Mouse (Mus musculus) limb, embryonic 12.5 days (tissue): ENCODE measurements around the gene Itga1. TPM values are rescaled to one million over a fixed set of nuclear protein-coding genes. Genes with fewer than 3 reads are reported as not detected.

Source experiments
- ATAC-seq: fragments of 200-750 bp; cut with Nextera tagmentation; 2 replicates; pipeline ENCODE4 v1.8.0; 2017; ENCODE audit warnings: low read depth, moderate TSS enrichment; ENCODE audit not compliant: insufficient number of reproducible peaks, insufficient read depth, low FRiP score, low TSS enrichment
- H3K27ac ChIP-seq: fragments of 300-500 bp; sonication (generic); 2 replicates; pipeline ENCODE4 v1.5.1; 2016; ENCODE audit warnings: mild to moderate bottlenecking, moderate library complexity
- H3K27me3 ChIP-seq: fragments of 300-500 bp; sonication (generic); 2 replicates; pipeline ENCODE4 v1.6.1; 2016; ENCODE audit warnings: mild to moderate bottlenecking, moderate library complexity
- H3K36me3 ChIP-seq: fragments of 300-500 bp; sonication (generic); 2 replicates; pipeline ENCODE4 v1.6.1; 2016; ENCODE audit warnings: mild to moderate bottlenecking, moderate library complexity
- H3K4me1 ChIP-seq: fragments of 300-500 bp; sonication (generic); replicated peaks from 2 replicates; pipeline ENCODE4 v1.6.1; 2016
- H3K4me2 ChIP-seq: fragments of 300-500 bp; sonication (generic); 2 replicates; pipeline ENCODE4 v1.6.1; 2016; ENCODE audit warnings: mild to moderate bottlenecking, moderate library complexity
- H3K4me3 ChIP-seq: fragments of 300-500 bp; sonication (generic); replicated peaks from 2 replicates; pipeline ENCODE4 v1.5.1; 2016; ENCODE audit warnings: mild to moderate bottlenecking
- H3K9ac ChIP-seq: fragments of 300-500 bp; sonication (generic); replicated peaks from 2 replicates; pipeline ENCODE4 v1.6.1; 2016; ENCODE audit warnings: mild to moderate bottlenecking, moderate library complexity
- H3K9me3 ChIP-seq: fragments of 300-500 bp; sonication (generic); 2 replicates; pipeline ENCODE4 v1.6.1; 2016; ENCODE audit warnings: mild to moderate bottlenecking, moderate library complexity
- WGBS: fragments of 180-500 bp; shearing (Covaris S2); methylation state at CpG from one replicate; pipeline ENCODE4 v1.1.7; 2016; 5-methylcytosine and 5-hydroxymethylcytosine counted together
- polyA plus RNA-seq: library from polyadenylated mRNA; unstranded; fragments of >200 nt; fragmentation: Nextera tagmentation; extraction: Ambion mirVana; gene quantifications from 2 replicates; pipeline ENCODE4 v1.2.1, GENCODE M21; 2016

Itga1 gene
- polyA plus RNA-seq, 1 experiment from 2014 or later = 3.5 TPM

- 86% methylated on average over 3 of the region's 3 CpGs for WGBS
- no peak overlapping the region for H3K4me3 ChIP-seq
- H3K4me1 ChIP-seq = no peaks in the 10 kb centered on the region
- H3K27ac ChIP-seq = no peak overlapping the region
- H3K27me3 ChIP-seq = no peaks in the 10 kb centered on the region
- no peak overlapping the region for H3K9ac ChIP-seq
- no peak overlapping the region for H3K4me2 ChIP-seq
- H3K36me3 ChIP-seq = no peaks in the 10 kb centered on the region
- ATAC-seq = no peak
- no peaks in the 10 kb centered on the region for H3K9me3 ChIP-seq
Observed at GRCm38 (mm10) chr13:115079996-115080585, 21.7 kb downstream of the Itga1 start.

- Histone ChIP-seq H3K36me3 (no peaks in the 10 kb centered on the region), H3K4me3 (no peak overlapping the region), H3K27ac (no peak overlapping the region), H3K9me3 (no peaks in the 10 kb centered on the region), H3K4me1 (no peaks in the 10 kb centered on the region), H3K27me3 (no peaks in the 10 kb centered on the region), H3K4me2 (no peak overlapping the region), H3K9ac (no peak overlapping the region)
- no peak for ATAC-seq
- WGBS = 83% methylated on average over 6 of the region's 6 CpGs
Observed at GRCm38 (mm10) chr13:115078997-115079685, 22.6 kb downstream of the Itga1 start.

GRCm38 (mm10) chr13:115077346-115078134, 24.2 kb downstream of the Itga1 start:
- no peaks in the 10 kb centered on the region for H3K36me3 ChIP-seq
- no peak overlapping the region for H3K9ac ChIP-seq
- H3K4me2 ChIP-seq = no peak overlapping the region
- H3K27ac ChIP-seq = no peak overlapping the region
- ATAC-seq = no peak
- no peak overlapping the region for H3K4me3 ChIP-seq
- H3K27me3 ChIP-seq = no peaks in the 10 kb centered on the region
- no peaks in the 10 kb centered on the region for H3K4me1 ChIP-seq
- WGBS = 86% methylated on average over 9 of the region's 9 CpGs
- no peaks in the 10 kb centered on the region for H3K9me3 ChIP-seq

GRCm38 (mm10) chr13:115072386-115072785, 29.4 kb downstream of the Itga1 start:
- H3K36me3 ChIP-seq = no peaks in the 10 kb centered on the region
- no peak overlapping the region for H3K4me2 ChIP-seq
- no peaks in the 10 kb centered on the region for H3K27me3 ChIP-seq
- no peaks in the 10 kb centered on the region for H3K4me1 ChIP-seq
- ATAC-seq = no peak
- H3K9me3 ChIP-seq = no peaks in the 10 kb centered on the region
- WGBS = 90% methylated on average over 6 of the region's 6 CpGs
- H3K27ac ChIP-seq = no peak overlapping the region
- H3K4me3 ChIP-seq = no peak overlapping the region
- H3K9ac ChIP-seq = no peak overlapping the region

GRCm38 (mm10) chr13:115071431-115071830, 30.3 kb downstream of the Itga1 start:
- Histone ChIP-seq H3K4me2 (no peak overlapping the region), H3K27ac (no peak overlapping the region), H3K9ac (no peak overlapping the region), H3K4me1 (no peaks in the 10 kb centered on the region), H3K27me3 (no peaks in the 10 kb centered on the region), H3K4me3 (no peak overlapping the region), H3K36me3 (no peaks in the 10 kb centered on the region), H3K9me3 (no peaks in the 10 kb centered on the region)
- no peak for ATAC-seq
- WGBS = 87% methylated on average over 3 of the region's 3 CpGs

- no peak overlapping the region for H3K9ac ChIP-seq
- no peak overlapping the region for H3K4me2 ChIP-seq
- no peaks in the 10 kb centered on the region for H3K36me3 ChIP-seq
- no peaks in the 10 kb centered on the region for H3K4me1 ChIP-seq
- no peak overlapping the region for H3K4me3 ChIP-seq
- H3K9me3 ChIP-seq = no peaks in the 10 kb centered on the region
- 84% methylated on average over 1 of the region's 1 CpGs for WGBS
- ATAC-seq = no peak
- no peaks in the 10 kb centered on the region for H3K27me3 ChIP-seq
- no peak overlapping the region for H3K27ac ChIP-seq
Observed at GRCm38 (mm10) chr13:115067968-115068330, 33.8 kb downstream of the Itga1 start.

GRCm38 (mm10) chr13:115067324-115067967, 34.3 kb downstream of the Itga1 start:
- Histone ChIP-seq H3K27me3 (no peaks in the 10 kb centered on the region), H3K4me1 (no peaks in the 10 kb centered on the region), H3K36me3 (no peaks in the 10 kb centered on the region), H3K9me3 (no peaks in the 10 kb centered on the region), H3K9ac (no peak overlapping the region), H3K4me3 (no peak overlapping the region), H3K27ac (no peak overlapping the region), H3K4me2 (no peak overlapping the region)
- no peak for ATAC-seq
- 82% methylated on average over 4 of the region's 4 CpGs for WGBS

- no peak overlapping the region for H3K4me3 ChIP-seq
- H3K9ac ChIP-seq = no peak overlapping the region
- no peaks in the 10 kb centered on the region for H3K9me3 ChIP-seq
- no peak for ATAC-seq
- no peak overlapping the region for H3K27ac ChIP-seq
- H3K4me1 ChIP-seq = no peaks in the 10 kb centered on the region
- WGBS = 87% methylated on average over 5 of the region's 5 CpGs
- H3K4me2 ChIP-seq = no peak overlapping the region
- no peaks in the 10 kb centered on the region; the same call in 1 of the 2 replicates for H3K27me3 ChIP-seq
- no peaks in the 10 kb centered on the region for H3K36me3 ChIP-seq
Observed at GRCm38 (mm10) chr13:115057555-115057954, 44.2 kb downstream of the Itga1 start.

- Histone ChIP-seq H3K4me3 (no peak overlapping the region), H3K9ac (no peak overlapping the region), H3K36me3 (no peaks in the 10 kb centered on the region), H3K27ac (no peak overlapping the region), H3K4me1 (peaks cover 3% of the 10 kb centered on the region; the same call in 1 of the 2 replicates), H3K9me3 (no peaks in the 10 kb centered on the region), H3K27me3 (no peaks in the 10 kb centered on the region), H3K4me2 (no peak overlapping the region)
- 40% methylated on average over 9 of the region's 9 CpGs for WGBS
- ATAC-seq = no peak
Observed at GRCm38 (mm10) chr13:115054783-115055182, 47.0 kb downstream of the Itga1 start.

GRCm38 (mm10) chr13:115052568-115052967, 49.2 kb downstream of the Itga1 start:
- 75% methylated on average over 7 of the region's 7 CpGs for WGBS
- Histone ChIP-seq H3K27me3 (no peaks in the 10 kb centered on the region), H3K9ac (no peak overlapping the region), H3K4me1 (peaks cover 3% of the 10 kb centered on the region; the same call in 1 of the 2 replicates), H3K4me3 (no peak overlapping the region), H3K36me3 (no peaks in the 10 kb centered on the region), H3K9me3 (no peaks in the 10 kb centered on the region), H3K27ac (no peak overlapping the region), H3K4me2 (peak overlapping the region; percentile 42; the same call in 1 of the 2 replicates)
- ATAC-seq = no peak
